Mouse (Mus musculus) heart, embryonic 13.5 days (tissue): Measurements from ENCODE around the gene Chrm4. TPM values are rescaled to one million over a fixed set of nuclear protein-coding genes. Genes with fewer than 3 reads are reported as not detected.
A peak's percentile ranks its signal among the peaks of the same experiment; 100 is the strongest.

Experiments used
- ATAC-seq: fragments of 200-750 bp; cut with Nextera tagmentation; 2 replicates; pipeline ENCODE4 v1.8.0; 2017; ENCODE audit warnings: moderate TSS enrichment; ENCODE audit not compliant: insufficient number of reproducible peaks, low FRiP score, low TSS enrichment; ENCODE audit errors: extremely low read depth
- H3K27ac ChIP-seq: fragments of 300-500 bp; sonication (generic); replicated peaks from 2 replicates; pipeline ENCODE4 v1.5.1; 2015; ENCODE audit warnings: moderate library complexity, mild to moderate bottlenecking, inconsistent platforms
- H3K27me3 ChIP-seq: fragments of 300-500 bp; sonication (generic); replicated peaks from 2 replicates; pipeline ENCODE4 v1.6.1; 2015; ENCODE audit warnings: mild to moderate bottlenecking, inconsistent platforms
- H3K36me3 ChIP-seq: fragments of 300-500 bp; sonication (generic); 2 replicates; pipeline ENCODE4 v1.6.1; 2015; ENCODE audit warnings: mild to moderate bottlenecking, inconsistent platforms
- H3K4me1 ChIP-seq: fragments of 300-500 bp; sonication (generic); 2 replicates; pipeline ENCODE4 v1.6.1; 2015; ENCODE audit warnings: inconsistent platforms
- H3K4me2 ChIP-seq: fragments of 300-500 bp; sonication (generic); 2 replicates; pipeline ENCODE4 v1.6.1; 2015; ENCODE audit warnings: inconsistent platforms, mild to moderate bottlenecking, moderate library complexity
- H3K4me3 ChIP-seq: fragments of 300-500 bp; sonication (generic); 2 replicates; pipeline ENCODE4 v1.5.1; 2015; ENCODE audit warnings: moderate library complexity, mild to moderate bottlenecking, inconsistent platforms
- H3K9ac ChIP-seq: fragments of 300-500 bp; sonication (generic); 2 replicates; pipeline ENCODE4 v1.6.1; 2015; ENCODE audit warnings: inconsistent platforms, mild to moderate bottlenecking, moderate library complexity
- H3K9me3 ChIP-seq: fragments of 300-500 bp; sonication (generic); 2 replicates; pipeline ENCODE4 v1.6.1; 2016; ENCODE audit warnings: inconsistent platforms
- WGBS: fragments of 180-500 bp; shearing (Covaris S2); methylation state at CpG from one replicate; pipeline ENCODE4 v1.1.7; 2015; ENCODE audit warnings: mixed read lengths; 5-methylcytosine and 5-hydroxymethylcytosine counted together
- polyA plus RNA-seq: library from polyadenylated mRNA; unstranded; fragments of >200 nt; fragmentation: Nextera tagmentation; extraction: Ambion mirVana; gene quantifications from 2 replicates; pipeline ENCODE4 v1.2.1, GENCODE M21; 2015

The Chrm4 gene
- polyA plus RNA-seq, 1 experiment from 2014 or later, result not detected

- WGBS, result 12% methylated on average over 6 of the region's 6 CpGs
- peaks cover 8% of the 10 kb centered on the region for H3K27me3 ChIP-seq
- peak overlapping the region; percentile 91 for H3K9ac ChIP-seq
- H3K27ac ChIP-seq, result peak overlapping the region; percentile 93
- H3K4me1 ChIP-seq, result peaks cover 65% of the 10 kb centered on the region
- peak; percentile 1; the same call in 1 of the 2 replicates for ATAC-seq
- peak overlapping the region; percentile 81 for H3K4me2 ChIP-seq
- H3K4me3 ChIP-seq, result peak overlapping the region; percentile 64
- H3K36me3 ChIP-seq, result peaks cover 59% of the 10 kb centered on the region
- no peaks in the 10 kb centered on the region for H3K9me3 ChIP-seq
Measured at GRCm38 (mm10) chr2:91932737-91933350, 5.8 kb downstream of the Chrm4 start.

GRCm38 (mm10) chr2:91933471-91933870 is 6.4 kb downstream of the Chrm4 start:
- H3K4me1 ChIP-seq, result peaks cover 60% of the 10 kb centered on the region
- peaks cover 66% of the 10 kb centered on the region for H3K36me3 ChIP-seq
- WGBS, result 53% methylated on average over 9 of the region's 9 CpGs
- peak overlapping the region; percentile 91 for H3K9ac ChIP-seq
- H3K4me2 ChIP-seq, result peak overlapping the region; percentile 81
- H3K4me3 ChIP-seq, result no peak overlapping the region
- H3K27me3 ChIP-seq, result peaks cover 6% of the 10 kb centered on the region
- H3K27ac ChIP-seq, result peak overlapping the region; percentile 93
- no peak for ATAC-seq
- no peaks in the 10 kb centered on the region for H3K9me3 ChIP-seq

GRCm38 (mm10) chr2:91934016-91934415 is 7.0 kb downstream of the Chrm4 start:
- ATAC-seq, result no peak
- Histone ChIP-seq H3K4me2 (no peak overlapping the region), H3K9me3 (no peaks in the 10 kb centered on the region), H3K36me3 (peaks cover 71% of the 10 kb centered on the region), H3K4me1 (peaks cover 56% of the 10 kb centered on the region), H3K9ac (peak overlapping the region; percentile 91; the same call in 1 of the 2 replicates), H3K27ac (peak overlapping the region; percentile 93; the same call in 1 of the 2 replicates), H3K27me3 (peaks cover under 1% of the 10 kb centered on the region; the same call in 1 of the 2 replicates), H3K4me3 (no peak overlapping the region)
- WGBS, result 23% methylated on average over 8 of the region's 8 CpGs

GRCm38 (mm10) chr2:91934826-91935525 is 7.9 kb downstream of the Chrm4 start:
- peaks cover 71% of the 10 kb centered on the region for H3K36me3 ChIP-seq
- no peaks in the 10 kb centered on the region for H3K9me3 ChIP-seq
- H3K9ac ChIP-seq, result no peak overlapping the region
- H3K4me2 ChIP-seq, result no peak overlapping the region
- 85% methylated on average over 9 of the region's 9 CpGs for WGBS
- no peak overlapping the region for H3K27ac ChIP-seq
- no peak for ATAC-seq
- H3K4me3 ChIP-seq, result no peak overlapping the region
- no peaks in the 10 kb centered on the region for H3K27me3 ChIP-seq
- H3K4me1 ChIP-seq, result peaks cover 51% of the 10 kb centered on the region

GRCm38 (mm10) chr2:91936154-91936553 is 9.1 kb downstream of the Chrm4 start:
- no peaks in the 10 kb centered on the region for H3K9me3 ChIP-seq
- WGBS, result 90% methylated on average over 7 of the region's 7 CpGs
- H3K36me3 ChIP-seq, result peaks cover 83% of the 10 kb centered on the region
- no peak for ATAC-seq
- no peaks in the 10 kb centered on the region for H3K27me3 ChIP-seq
- H3K27ac ChIP-seq, result no peak overlapping the region
- H3K4me1 ChIP-seq, result peaks cover 39% of the 10 kb centered on the region
- no peak overlapping the region for H3K4me3 ChIP-seq
- H3K4me2 ChIP-seq, result no peak overlapping the region
- H3K9ac ChIP-seq, result no peak overlapping the region

- WGBS, result 84% methylated on average over 15 of the region's 15 CpGs
- H3K9ac ChIP-seq, result no peak overlapping the region
- H3K36me3 ChIP-seq, result peaks cover 89% of the 10 kb centered on the region
- no peak for ATAC-seq
- H3K4me3 ChIP-seq, result no peak overlapping the region
- H3K4me1 ChIP-seq, result peaks cover 28% of the 10 kb centered on the region
- no peaks in the 10 kb centered on the region for H3K27me3 ChIP-seq
- no peak overlapping the region for H3K27ac ChIP-seq
- H3K9me3 ChIP-seq, result no peaks in the 10 kb centered on the region
- H3K4me2 ChIP-seq, result no peak overlapping the region
Measured at GRCm38 (mm10) chr2:91939303-91939935, 12.4 kb downstream of the Chrm4 start.

- Histone ChIP-seq H3K4me2 (no peak overlapping the region), H3K4me1 (peaks cover 48% of the 10 kb centered on the region), H3K36me3 (peaks cover 73% of the 10 kb centered on the region), H3K9ac (0 out of 2 replicates have a peak overlapping the region, but pooled peaks have one; percentile 54), H3K9me3 (no peaks in the 10 kb centered on the region), H3K27me3 (no peaks in the 10 kb centered on the region), H3K27ac (no peak overlapping the region), H3K4me3 (no peak overlapping the region)
- 39% methylated on average over 6 of the region's 6 CpGs for WGBS
- ATAC-seq, result no peak
Measured at GRCm38 (mm10) chr2:91942356-91942755, 15.3 kb downstream of the Chrm4 start.

GRCm38 (mm10) chr2:91944170-91944950 is 17.3 kb downstream of the Chrm4 start:
- Histone ChIP-seq H3K27ac (peak overlapping the region; percentile 54), H3K4me2 (no peak overlapping the region), H3K27me3 (no peaks in the 10 kb centered on the region), H3K9ac (peak overlapping the region; percentile 63), H3K4me1 (peaks cover 68% of the 10 kb centered on the region), H3K36me3 (peaks cover 53% of the 10 kb centered on the region), H3K4me3 (no peak overlapping the region), H3K9me3 (no peaks in the 10 kb centered on the region)
- ATAC-seq, result no peak
- WGBS, result 41% methylated on average over 13 of the region's 13 CpGs

- H3K4me1 ChIP-seq, result peaks cover 79% of the 10 kb centered on the region
- no peak for ATAC-seq
Measured at GRCm38 (mm10) chr2:91945483-91945882, 18.4 kb downstream of the Chrm4 start, which contains the start of gene Gm9821. Gene Gm9821, plus strand, starts transcription at chr2:91945703.

GRCm38 (mm10) chr2:91946836-91947235 is 19.8 kb downstream of the Chrm4 start:
- no peak for ATAC-seq
- Histone ChIP-seq H3K9me3 (no peaks in the 10 kb centered on the region), H3K4me2 (peak overlapping the region; percentile 74), H3K27ac (peak overlapping the region; percentile 99), H3K4me1 (peaks cover 89% of the 10 kb centered on the region), H3K27me3 (no peaks in the 10 kb centered on the region), H3K4me3 (no peak overlapping the region), H3K36me3 (peaks cover 29% of the 10 kb centered on the region), H3K9ac (peak overlapping the region; percentile 88)
- 38% methylated on average over 6 of the region's 6 CpGs for WGBS

More at GRCm38 (mm10) chr2:91945483-91945882, 18.4 kb downstream of the Chrm4 start, which contains the start of gene Gm9821:
- H3K36me3 ChIP-seq, result peaks cover 42% of the 10 kb centered on the region
- H3K27me3 ChIP-seq, result no peaks in the 10 kb centered on the region
- no peaks in the 10 kb centered on the region for H3K9me3 ChIP-seq
- H3K4me2 ChIP-seq, result peak within 1 kb of the TSS; percentile 74
- H3K4me3 ChIP-seq, result no peak within 1 kb of the TSS
- H3K9ac ChIP-seq, result peak within 1 kb of the TSS; percentile 88
- WGBS, result 86% methylated on average over 18 of the region's 18 CpGs
- peak within 1 kb of the TSS; percentile 99 for H3K27ac ChIP-seq
